Mouse (Mus musculus) lung, adult 2 months (tissue): Measurements from ENCODE around the gene Cep152.

ENCODE experiments used
- CTCF ChIP-seq: fragments of 200-500 bp; IDR thresholded peaks from 2 replicates; pipeline ENCODE4 v1.5.1; 2011; ENCODE audit warnings: mild to moderate bottlenecking, low read length, control low read depth; ENCODE audit not compliant: insufficient read depth
- POLR2A ChIP-seq: fragments of 200-500 bp; IDR thresholded peaks from 2 replicates; pipeline ENCODE4 v1.6.1; 2011; ENCODE audit warnings: low read depth, mild to moderate bottlenecking, control low read depth, low read length, borderline replicate concordance; ENCODE audit errors: extremely low read depth

DNA sequence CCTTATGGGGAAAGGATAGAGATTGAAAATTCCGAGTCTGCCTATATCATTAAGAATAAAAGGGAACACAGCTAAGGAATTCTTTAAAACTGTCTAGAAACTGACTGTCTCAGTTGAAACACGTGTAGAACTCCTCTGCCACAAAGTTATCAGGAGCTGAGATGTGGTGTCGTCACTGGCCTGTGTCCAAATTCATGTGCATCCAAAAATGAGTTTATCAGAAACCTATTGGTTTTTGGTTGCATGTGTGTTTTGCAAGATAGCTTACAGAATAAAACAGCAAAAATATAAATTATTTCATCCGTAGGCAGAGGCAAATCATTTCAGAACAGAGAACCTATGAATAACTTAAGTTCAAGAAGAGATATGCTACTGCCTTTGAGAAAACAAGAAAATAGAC lies 41.8 kb upstream of the Cep152 start:
- no peak for TF ChIP-seq POLR2A
- TF ChIP-seq CTCF = no peak
